Mouse (Mus musculus) 3134 (cell line): ENCODE measurements at regions not wholly inside any gene's neighbourhood (a gene's known extent, or its start where the extent isn't known, plus 50 kb on each side); places are given as distances from the start of the nearest gene placed in this dataset.

Experiments used
- DNase-seq: peaks from one replicate; pipeline ENCODE4 v3.0.0-alpha.2; 2011; ENCODE audit warnings: low spot score; ENCODE audit not compliant: insufficient read length; ENCODE audit errors: extremely low read depth

GRCm38 (mm10) chr12:39952854-39953253 lies 85.0 kb downstream of the Arl4a start:
- DNase-seq, result no peak

GRCm38 (mm10) chr12:39951911-39952310 lies 85.9 kb downstream of the Arl4a start:
- DNase-seq, result no peak

GRCm38 (mm10) chr12:39950270-39950801 lies 87.5 kb downstream of the Arl4a start:
- no peak for DNase-seq

GRCm38 (mm10) chr12:39942910-39943309 lies 94.9 kb downstream of the Arl4a start:
- no peak for DNase-seq

- no peak for DNase-seq
Observed at GRCm38 (mm10) chr12:39941162-39941561, 96.7 kb downstream of the Arl4a start.

GRCm38 (mm10) chr12:39939017-39939416 lies 98.8 kb downstream of the Arl4a start:
- peak; percentile 5 for DNase-seq

GRCm38 (mm10) chr12:39938211-39938610 lies 99.6 kb downstream of the Arl4a start:
- no peak for DNase-seq

GRCm38 (mm10) chr12:39936331-39936730 lies 101.5 kb downstream of the Arl4a start:
- DNase-seq, result no peak

GRCm38 (mm10) chr12:39935775-39936174 lies 102.0 kb downstream of the Arl4a start:
- DNase-seq, result no peak

GRCm38 (mm10) chr12:39934877-39935276 lies 102.9 kb downstream of the Arl4a start:
- DNase-seq, result no peak

GRCm38 (mm10) chr12:39931251-39931650 lies 106.6 kb downstream of the Arl4a start:
- no peak for DNase-seq

- no peak for DNase-seq
Observed at GRCm38 (mm10) chr12:39927902-39928301, 109.9 kb downstream of the Arl4a start.

- DNase-seq, result no peak
Observed at GRCm38 (mm10) chr12:39927014-39927413, 110.8 kb downstream of the Arl4a start.

- no peak for DNase-seq
Observed at GRCm38 (mm10) chr12:39921481-39921880, 116.3 kb downstream of the Arl4a start.

GRCm38 (mm10) chr12:39920466-39920913 lies 117.3 kb downstream of the Arl4a start:
- no peak for DNase-seq

- DNase-seq, result no peak
Observed at GRCm38 (mm10) chr12:39919909-39920308, 117.9 kb downstream of the Arl4a start.

- DNase-seq, result no peak
Observed at GRCm38 (mm10) chr12:39888493-39888892, 149.3 kb downstream of the Arl4a start.

GRCm38 (mm10) chr12:39885366-39885765 lies 152.5 kb downstream of the Arl4a start:
- no peak for DNase-seq

- no peak for DNase-seq
Observed at GRCm38 (mm10) chr12:39880309-39880708, 157.5 kb downstream of the Arl4a start.

- no peak for DNase-seq
Observed at GRCm38 (mm10) chr12:39873917-39874316, 163.9 kb downstream of the Arl4a start.

- no peak for DNase-seq
Observed at GRCm38 (mm10) chr12:39861797-39862196, 176.0 kb downstream of the Arl4a start.

- DNase-seq, result no peak
Observed at GRCm38 (mm10) chr12:39851610-39852009, 186.2 kb downstream of the Arl4a start.
